Mouse (Mus musculus) heart, postnatal 0 days (tissue): ENCODE measurements around the gene Zfp575.

Experiments used
- CTCF ChIP-seq: IDR thresholded peaks from 2 replicates; pipeline ENCODE4 v1.5.1; 2016; ENCODE audit warnings: antibody characterized with exemption, control low read depth, low read depth
- EP300 ChIP-seq: IDR thresholded peaks from 2 replicates; pipeline ENCODE4 v1.6.1; 2016; ENCODE audit warnings: antibody characterized with exemption, low read depth

- TF ChIP-seq CTCF (no peak), EP300 (no peak)
Observed at GRCm38 (mm10) chr7:24544506-24544905, 42.9 kb downstream of the Zfp575 start.
